Mouse (Mus musculus) stomach, embryonic 14.5 days (tissue): ENCODE results near the gene Adgrf5. TPM values are rescaled to one million over a fixed set of nuclear protein-coding genes. Genes with fewer than 3 reads are reported as not detected.

Experiments used
- ATAC-seq: fragments of 200-750 bp; cut with Nextera tagmentation; 2 replicates; pipeline ENCODE4 v1.8.0; 2017; ENCODE audit warnings: low read depth, moderate TSS enrichment; ENCODE audit not compliant: insufficient number of reproducible peaks, insufficient read depth, low FRiP score
- H3K27ac ChIP-seq: fragments of 300-500 bp; sonication (generic); 2 replicates; pipeline ENCODE4 v1.5.1; 2014; ENCODE audit warnings: mild to moderate bottlenecking, low read length, moderate library complexity, mixed read lengths
- H3K27me3 ChIP-seq: fragments of 300-500 bp; sonication (generic); 2 replicates; pipeline ENCODE4 v1.6.1; 2014; ENCODE audit warnings: low read length, control low read depth, mixed read lengths; ENCODE audit not compliant: control insufficient read depth, insufficient read depth
- H3K36me3 ChIP-seq: fragments of 300-500 bp; sonication (generic); 2 replicates; pipeline ENCODE4 v1.6.1; 2014; ENCODE audit warnings: mild to moderate bottlenecking, control low read depth, low read length, moderate library complexity, mixed read lengths; ENCODE audit not compliant: control insufficient read depth, insufficient read depth
- H3K4me1 ChIP-seq: fragments of 300-500 bp; sonication (generic); 2 replicates; pipeline ENCODE4 v1.6.1; 2014; ENCODE audit warnings: low read length, control low read depth, mixed read lengths; ENCODE audit not compliant: control insufficient read depth, insufficient read depth
- H3K4me2 ChIP-seq: fragments of 300-500 bp; sonication (generic); replicated peaks from 2 replicates; pipeline ENCODE4 v1.6.1; 2014; ENCODE audit warnings: low read depth, low read length, control low read depth
- H3K4me3 ChIP-seq: fragments of 300-500 bp; sonication (generic); 2 replicates; pipeline ENCODE4 v1.5.1; 2014; ENCODE audit warnings: low read depth, low read length, control low read depth
- H3K9ac ChIP-seq: fragments of 300-500 bp; sonication (generic); replicated peaks from 2 replicates; pipeline ENCODE4 v1.6.1; 2014; ENCODE audit warnings: low read depth, mild to moderate bottlenecking, control low read depth, low read length, moderate library complexity, mixed read lengths
- H3K9me3 ChIP-seq: fragments of 300-500 bp; sonication (generic); 2 replicates; pipeline ENCODE4 v1.6.1; 2016; ENCODE audit warnings: low read depth, low read length, control low read depth; ENCODE audit not compliant: control insufficient read depth
- WGBS: fragments of 180-500 bp; shearing (Covaris S2); extraction: QIAGEN DNeasy Blood & Tissue Kit; methylation state at CpG from one replicate; pipeline ENCODE4 v1.1.7; 2014; 5-methylcytosine and 5-hydroxymethylcytosine counted together
- polyA plus RNA-seq: library from polyadenylated mRNA; unstranded; fragments of >200 nt; fragmentation: Nextera tagmentation; extraction: Ambion mirVana; gene quantifications from 2 replicates; pipeline ENCODE4 v1.2.1, GENCODE M21; 2014

Adgrf5 gene
- polyA plus RNA-seq, 1 experiment from 2014 or later = 11.6 TPM

DNA sequence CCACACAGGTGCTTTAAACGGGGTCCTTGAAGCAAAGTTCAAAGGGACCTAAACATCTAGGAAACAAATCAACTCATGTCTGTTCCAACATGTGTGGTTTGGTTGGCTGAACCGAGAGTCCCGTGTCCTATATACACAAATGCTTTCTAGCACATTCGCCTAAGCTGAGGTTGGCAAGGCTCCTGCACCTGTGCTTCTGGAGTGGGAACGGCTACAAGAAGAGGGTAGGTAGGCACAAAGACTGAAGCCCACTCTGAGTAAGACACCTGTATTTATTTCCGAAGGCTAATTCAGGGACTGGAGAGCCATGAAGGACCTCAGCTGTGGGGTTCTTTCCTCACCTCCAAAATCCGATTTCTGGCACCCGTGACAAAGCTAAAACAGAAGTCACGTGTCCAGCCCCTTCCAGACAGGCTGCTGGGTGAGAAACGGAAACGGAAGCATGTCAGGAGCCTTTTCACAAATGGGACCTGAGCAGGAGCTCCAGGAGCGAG, 99.5 kb downstream of the Adgrf5 start:
- no peaks in the 10 kb centered on the region for H3K27me3 ChIP-seq
- no peaks in the 10 kb centered on the region for H3K9me3 ChIP-seq
- H3K4me2 ChIP-seq = no peak overlapping the region
- H3K4me1 ChIP-seq = no peaks in the 10 kb centered on the region
- H3K36me3 ChIP-seq = no peaks in the 10 kb centered on the region
- no peak for ATAC-seq
- H3K9ac ChIP-seq = no peak overlapping the region
- WGBS = 71% methylated on average over 12 of the region's 12 CpGs
- H3K4me3 ChIP-seq = no peak overlapping the region
- no peak overlapping the region for H3K27ac ChIP-seq

DNA sequence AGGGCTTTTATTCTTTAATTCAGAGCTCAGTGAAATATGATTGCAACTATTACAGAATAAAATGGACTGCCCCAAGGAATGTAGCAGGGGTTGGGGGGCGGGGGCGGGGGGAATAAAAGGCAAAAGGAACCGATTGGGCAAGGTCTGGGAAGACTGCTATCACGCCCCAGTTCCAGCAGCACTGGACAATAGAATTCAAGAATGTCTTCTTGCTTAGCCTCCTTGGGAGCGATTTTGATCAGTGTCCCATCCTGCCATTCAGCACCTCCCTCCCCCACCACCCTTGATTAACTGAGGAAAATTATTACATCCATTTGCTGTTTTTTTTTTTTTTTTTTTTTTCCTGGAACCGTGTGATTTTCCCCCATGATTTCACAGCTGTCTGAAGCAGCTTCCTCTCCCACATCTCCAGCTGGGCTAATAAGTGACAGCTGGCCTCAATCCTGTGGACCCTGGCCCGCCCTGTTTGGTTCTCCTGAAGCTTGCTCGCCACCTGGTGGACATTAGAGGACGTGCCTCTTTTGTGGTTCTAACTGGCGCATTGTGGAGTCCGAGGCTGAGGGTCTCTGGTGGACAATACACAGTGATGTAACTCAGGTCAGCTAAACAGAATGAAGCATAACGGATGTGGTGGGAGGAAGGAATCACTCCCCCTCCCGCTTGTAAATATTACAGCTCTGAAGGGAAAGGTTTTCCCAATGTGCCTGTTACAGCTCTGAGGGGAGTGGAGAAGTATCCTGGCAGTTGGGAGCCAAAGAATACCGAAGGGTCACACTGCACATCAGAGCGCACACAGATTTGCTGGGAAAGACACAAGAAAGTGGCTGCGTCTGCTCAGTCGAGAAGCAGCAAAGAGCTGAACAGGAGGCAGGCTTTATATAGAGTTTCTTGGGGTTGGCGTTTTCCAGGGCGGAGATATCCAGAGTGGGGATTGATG, 100.3 kb downstream of the Adgrf5 start:
- Histone ChIP-seq H3K27me3 (no peaks in the 10 kb centered on the region), H3K27ac (no peak overlapping the region), H3K36me3 (no peaks in the 10 kb centered on the region), H3K4me1 (no peaks in the 10 kb centered on the region), H3K9me3 (no peaks in the 10 kb centered on the region), H3K4me3 (no peak overlapping the region), H3K4me2 (no peak overlapping the region), H3K9ac (no peak overlapping the region)
- WGBS = 36% methylated on average over 19 of the region's 19 CpGs
- peak; percentile 91 for ATAC-seq

DNA sequence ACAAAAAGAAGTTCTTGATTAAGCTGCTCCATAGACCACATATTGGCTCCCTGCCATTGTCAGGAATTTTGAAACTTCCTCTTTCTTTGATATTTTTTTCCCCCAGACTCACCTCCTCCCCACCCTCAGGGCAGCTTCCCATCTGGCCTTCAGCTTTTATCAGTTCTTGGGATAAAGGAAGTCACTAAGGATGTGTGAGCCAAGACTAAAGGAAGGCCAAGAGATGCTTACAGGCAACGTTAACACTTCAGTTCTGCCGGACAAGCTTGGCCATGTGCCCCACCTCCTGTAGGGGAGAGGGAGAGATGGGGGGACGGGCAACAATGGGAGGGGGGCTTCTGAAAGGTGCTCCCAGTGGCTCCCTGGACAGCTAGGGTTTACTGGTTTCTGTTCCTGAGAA, 109.8 kb downstream of the Adgrf5 start:
- Histone ChIP-seq H3K27ac (no peak overlapping the region), H3K27me3 (no peaks in the 10 kb centered on the region), H3K4me1 (no peaks in the 10 kb centered on the region), H3K9me3 (no peaks in the 10 kb centered on the region), H3K36me3 (no peaks in the 10 kb centered on the region), H3K4me2 (no peak overlapping the region), H3K9ac (no peak overlapping the region), H3K4me3 (no peak overlapping the region)
- WGBS = 34% methylated on average over 3 of the region's 3 CpGs
- no peak for ATAC-seq

DNA sequence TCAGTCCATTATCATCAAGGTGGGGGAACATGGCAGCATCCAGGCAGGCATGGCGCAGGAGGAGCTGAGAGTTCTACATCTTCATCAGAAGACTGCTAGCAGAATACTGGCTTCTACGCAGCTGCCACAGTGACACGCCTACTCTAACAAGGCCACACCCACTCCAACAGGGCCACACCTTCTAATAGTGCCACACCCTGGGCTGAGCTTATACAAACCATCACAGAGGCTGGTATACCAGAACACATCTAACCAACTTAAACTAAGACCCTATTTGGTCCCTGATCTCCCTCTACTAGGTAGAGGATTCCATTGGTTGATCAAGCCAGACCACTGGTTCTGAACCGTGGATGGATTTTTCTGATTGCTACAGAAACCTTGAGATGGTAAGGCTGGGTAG, 112.3 kb downstream of the Adgrf5 start:
- Histone ChIP-seq H3K4me1 (no peaks in the 10 kb centered on the region), H3K27ac (no peak overlapping the region), H3K36me3 (no peaks in the 10 kb centered on the region), H3K4me2 (no peak overlapping the region), H3K4me3 (no peak overlapping the region), H3K9me3 (no peaks in the 10 kb centered on the region), H3K9ac (no peak overlapping the region), H3K27me3 (no peaks in the 10 kb centered on the region)
- WGBS = 83% methylated on average over 4 of the region's 4 CpGs
- ATAC-seq = no peak

DNA sequence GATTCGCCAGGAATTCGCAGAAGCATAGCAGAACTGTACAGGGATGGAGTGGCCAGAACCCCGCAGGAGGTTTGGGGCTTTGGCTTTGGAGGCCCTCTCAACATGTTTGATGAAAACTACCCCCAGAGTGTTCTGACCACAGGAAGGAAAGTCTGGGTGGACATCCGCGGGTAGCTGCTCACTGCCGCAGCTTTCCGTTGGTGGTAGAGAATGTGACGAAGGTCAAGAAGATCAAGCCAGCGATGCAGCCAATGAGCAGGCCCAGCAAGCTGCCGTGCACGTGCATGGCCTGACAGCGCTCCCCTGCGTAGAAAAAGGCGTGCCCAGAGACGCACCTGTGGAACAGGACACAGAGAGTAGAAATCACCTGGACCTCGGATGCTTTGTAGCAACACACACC, 114.5 kb downstream of the Adgrf5 start:
- Histone ChIP-seq H3K4me3 (no peak overlapping the region), H3K4me1 (no peaks in the 10 kb centered on the region), H3K9ac (no peak overlapping the region), H3K36me3 (no peaks in the 10 kb centered on the region), H3K27me3 (no peaks in the 10 kb centered on the region), H3K27ac (no peak overlapping the region), H3K4me2 (no peak overlapping the region), H3K9me3 (no peaks in the 10 kb centered on the region)
- 91% methylated on average over 16 of the region's 16 CpGs for WGBS
- no peak for ATAC-seq

DNA sequence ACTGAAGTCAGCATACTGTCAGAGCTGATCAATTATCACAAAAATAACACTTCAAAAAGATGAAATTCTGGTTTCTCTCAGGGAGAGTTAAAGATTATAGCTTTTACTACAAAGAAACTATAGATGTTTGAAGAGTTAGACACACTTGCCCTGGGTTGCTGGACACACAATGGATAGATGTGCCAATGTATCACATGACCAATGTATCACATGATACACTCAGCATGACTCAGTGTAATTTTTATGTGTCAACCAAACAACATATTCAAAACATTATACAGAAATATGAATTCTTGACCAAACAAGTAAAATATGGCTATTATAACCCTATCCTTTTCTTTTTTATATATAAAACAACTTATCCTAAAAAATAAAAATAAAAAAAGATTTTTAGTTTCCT, 117.4 kb downstream of the Adgrf5 start:
- no peaks in the 10 kb centered on the region for H3K9me3 ChIP-seq
- H3K4me1 ChIP-seq = no peaks in the 10 kb centered on the region
- no peak overlapping the region for H3K4me3 ChIP-seq
- H3K9ac ChIP-seq = no peak overlapping the region
- ATAC-seq = no peak
- no peaks in the 10 kb centered on the region for H3K27me3 ChIP-seq
- no peak overlapping the region for H3K27ac ChIP-seq
- no peaks in the 10 kb centered on the region for H3K36me3 ChIP-seq
- no peak overlapping the region for H3K4me2 ChIP-seq

DNA sequence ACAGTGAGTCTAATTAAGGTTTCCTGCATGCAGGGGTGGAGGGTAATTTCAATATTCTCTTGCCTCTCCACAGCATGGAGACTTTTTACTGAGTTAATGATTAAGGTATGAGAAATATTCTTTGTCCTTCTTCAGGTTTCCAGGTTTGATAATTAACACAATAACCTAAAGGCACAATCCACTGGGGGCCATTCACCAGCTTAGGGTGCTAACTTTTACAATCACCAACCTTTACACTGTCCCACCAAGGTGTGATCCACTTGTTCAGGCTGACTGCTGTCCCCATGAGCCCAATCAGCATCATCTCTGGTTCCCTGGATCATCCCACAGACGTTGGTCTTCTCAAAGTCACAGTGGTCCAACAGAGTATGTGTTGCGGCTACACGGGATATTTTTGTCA, 125.7 kb downstream of the Adgrf5 start:
- Histone ChIP-seq H3K36me3 (no peaks in the 10 kb centered on the region), H3K4me1 (no peaks in the 10 kb centered on the region), H3K27ac (no peak overlapping the region), H3K9ac (no peak overlapping the region), H3K9me3 (no peaks in the 10 kb centered on the region), H3K4me3 (no peak overlapping the region), H3K4me2 (no peak overlapping the region), H3K27me3 (no peaks in the 10 kb centered on the region)
- 83% methylated on average over 3 of the region's 3 CpGs for WGBS
- ATAC-seq = no peak

DNA sequence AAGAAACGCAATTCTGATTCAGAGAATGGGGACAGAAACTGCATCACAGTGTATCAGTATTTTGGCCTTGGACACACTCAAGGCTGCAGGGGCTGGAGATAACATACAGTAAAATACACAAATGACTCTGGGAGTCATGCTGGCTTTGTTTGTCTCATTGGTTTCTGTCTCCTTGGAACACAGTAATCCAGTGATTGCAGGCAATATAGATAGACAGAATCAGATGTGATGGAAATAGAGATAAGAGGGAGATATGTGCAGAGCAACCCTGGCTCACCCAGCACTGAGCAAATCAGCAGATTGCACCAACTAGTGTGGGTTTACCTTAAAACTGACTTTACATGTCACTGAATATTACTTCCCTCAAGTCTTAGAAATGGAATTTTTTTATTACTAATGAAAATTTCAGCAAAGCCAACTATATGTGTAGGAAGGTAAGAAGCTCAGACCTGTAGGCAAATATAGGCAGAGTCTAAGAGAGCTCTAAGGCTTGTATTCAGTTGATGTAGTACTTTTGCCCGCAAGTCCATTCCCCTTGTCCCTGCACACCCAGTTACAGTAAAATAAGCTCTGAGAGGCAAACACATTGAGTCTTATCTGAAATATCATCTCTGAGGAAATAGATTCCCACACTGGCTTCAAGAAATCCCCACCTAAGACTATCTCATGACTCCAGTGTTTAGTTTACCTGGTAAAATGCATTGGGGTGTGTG, 128.3 kb downstream of the Adgrf5 start:
- H3K4me2 ChIP-seq = no peak overlapping the region
- no peak overlapping the region for H3K27ac ChIP-seq
- H3K27me3 ChIP-seq = no peaks in the 10 kb centered on the region
- no peaks in the 10 kb centered on the region for H3K4me1 ChIP-seq
- no peaks in the 10 kb centered on the region for H3K36me3 ChIP-seq
- no peaks in the 10 kb centered on the region for H3K9me3 ChIP-seq
- H3K9ac ChIP-seq = no peak overlapping the region
- WGBS = 88% methylated on average over 2 of the region's 2 CpGs
- H3K4me3 ChIP-seq = no peak overlapping the region
- no peak for ATAC-seq
